Mouse (Mus musculus) liver, adult (tissue): ENCODE data around the gene Osbp2.

Source experiments
- GATA4 ChIP-seq: IDR thresholded peaks from 2 replicates; pipeline ENCODE4 v1.6.1; 2014; ENCODE audit warnings: mild to moderate bottlenecking, low read length; ENCODE audit not compliant: insufficient replicate concordance

Gene Osbp2

DNA sequence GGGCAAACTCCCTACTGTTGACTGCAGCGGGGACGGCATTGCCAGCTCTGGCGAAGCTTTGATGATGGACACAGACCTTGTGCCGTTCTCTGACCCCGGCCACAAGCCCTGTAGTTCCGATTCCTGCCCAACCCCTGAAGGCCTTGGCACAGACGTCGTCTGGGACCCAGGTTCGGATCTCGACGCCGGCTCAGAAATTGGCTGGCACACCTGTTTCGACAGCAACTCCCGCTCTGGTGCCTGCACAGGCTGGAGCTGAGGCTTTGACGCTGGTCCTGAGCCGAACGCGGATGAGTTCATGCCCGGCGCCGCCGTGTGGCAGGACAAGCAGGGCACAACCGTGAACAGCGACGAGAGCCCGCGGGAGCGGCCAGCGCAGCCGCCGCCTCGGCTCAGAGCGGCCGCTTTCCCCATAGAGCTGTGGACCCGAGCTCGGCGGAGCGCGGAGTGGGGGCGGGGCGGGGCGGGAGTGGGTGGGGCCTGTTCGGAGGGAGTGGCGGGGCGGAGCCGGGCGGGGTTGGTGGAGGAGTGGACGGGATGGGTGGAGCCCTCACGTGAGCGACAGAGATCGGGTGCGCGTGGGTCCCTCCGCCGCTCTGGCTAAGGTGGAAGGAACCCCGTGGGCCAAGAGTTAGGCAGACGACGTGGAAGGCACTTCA is at the start of gene Osbp2:
Gene Osbp2 (minus strand): TSS at position 450 of the 659 bp plus-strand sequence.
- no peak for TF ChIP-seq GATA4

- TF ChIP-seq GATA4 = no peak
Observed at GRCm38 (mm10) chr11:3912875-3913271, 49.2 kb upstream of the Osbp2 start.

DNA sequence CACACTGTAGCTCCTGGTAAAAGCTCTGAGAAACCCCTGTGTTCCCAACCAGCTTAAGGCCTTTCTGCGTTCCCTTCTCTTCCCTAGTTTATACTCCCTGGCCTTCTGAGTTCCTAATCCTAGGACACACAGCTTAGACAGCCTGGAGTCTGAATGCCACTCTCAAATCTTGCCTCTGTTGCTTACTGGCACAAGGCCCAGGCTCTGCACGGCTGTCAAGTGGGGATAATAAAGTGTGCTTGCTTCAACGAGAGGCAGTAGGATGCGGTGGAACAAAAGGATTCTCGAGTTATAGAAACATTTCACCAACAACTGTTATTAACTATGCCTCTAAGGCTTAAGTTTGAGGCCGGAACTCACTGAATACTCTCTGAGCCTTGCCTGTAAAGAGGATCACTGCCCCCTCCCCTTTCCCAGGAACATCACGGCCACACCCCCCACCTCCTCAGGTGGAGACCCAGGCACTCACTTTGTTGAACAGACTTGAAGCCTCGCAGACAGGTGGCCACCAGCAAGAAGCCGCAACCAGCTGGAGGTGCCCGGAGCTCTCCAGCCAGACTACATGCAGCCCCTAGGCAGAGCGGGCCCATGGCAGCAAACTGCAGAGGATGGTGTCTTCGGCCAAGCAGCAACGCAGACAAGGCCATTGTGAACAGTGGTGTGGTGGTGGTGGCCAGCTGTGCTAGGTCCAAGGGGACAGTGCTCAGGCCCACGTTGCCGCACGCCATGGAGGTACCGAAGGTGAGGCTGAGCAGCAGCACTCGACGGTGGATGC is 48.6 kb upstream of the Osbp2 start:
- TF ChIP-seq GATA4 = no peak

DNA sequence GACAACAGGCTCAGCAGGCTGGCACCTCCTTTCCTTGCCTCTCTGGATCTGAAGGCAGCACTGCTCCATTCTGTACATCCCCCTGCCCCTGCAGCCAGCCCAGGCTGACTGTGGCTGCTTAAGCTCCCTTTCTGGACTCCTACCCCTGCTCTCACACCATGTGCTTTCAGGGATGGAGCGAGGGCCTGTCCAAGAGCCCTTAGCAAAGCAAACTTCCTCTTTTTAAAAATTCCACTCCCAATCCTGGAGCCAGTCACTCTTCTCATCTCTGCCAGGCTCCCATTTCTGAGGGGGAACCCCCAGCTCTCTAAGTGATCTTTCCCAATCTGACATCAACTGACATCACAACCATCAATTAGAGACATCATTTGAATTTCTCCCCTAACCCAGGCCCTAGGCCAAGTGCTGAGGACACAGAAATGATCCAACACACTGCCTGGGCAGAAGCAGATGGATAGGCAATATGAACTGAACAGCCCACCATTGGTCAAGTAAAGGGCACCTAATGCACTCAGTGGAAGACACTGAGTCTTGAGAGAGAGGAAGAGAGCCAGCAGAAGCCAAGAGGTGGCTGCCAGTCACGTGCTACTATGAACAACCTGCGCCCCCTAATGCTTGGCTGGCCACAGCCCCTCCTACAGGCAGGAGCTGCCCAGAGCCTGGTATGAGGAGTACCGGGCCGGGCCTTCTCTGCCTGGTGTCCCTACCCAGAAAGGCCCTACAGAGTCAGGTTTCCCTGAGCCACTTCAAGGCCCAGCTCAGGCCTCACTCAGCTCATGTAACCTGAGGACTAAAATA is 47.0 kb upstream of the Osbp2 start:
- no peak for TF ChIP-seq GATA4

DNA sequence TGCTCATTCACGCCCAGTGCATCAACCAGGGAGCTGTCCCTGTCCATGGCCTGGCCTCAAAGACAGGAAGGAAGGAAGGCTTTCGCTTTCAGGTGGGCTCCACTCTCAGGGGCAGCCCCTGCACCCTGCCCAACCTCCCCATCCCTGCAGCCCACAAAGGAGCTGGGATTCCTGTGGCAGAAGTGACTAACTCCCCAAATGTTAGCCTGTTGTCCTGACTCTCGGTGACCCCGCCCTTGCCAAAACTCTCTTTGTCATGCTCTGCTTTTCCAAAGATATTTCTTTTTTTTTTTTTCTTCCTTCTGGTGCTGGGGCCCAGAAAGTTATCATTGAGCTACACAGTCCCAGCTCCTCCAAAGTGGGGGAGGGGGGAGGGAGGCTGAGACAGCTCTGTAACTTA is 45.5 kb upstream of the Osbp2 start:
- no peak for TF ChIP-seq GATA4

DNA sequence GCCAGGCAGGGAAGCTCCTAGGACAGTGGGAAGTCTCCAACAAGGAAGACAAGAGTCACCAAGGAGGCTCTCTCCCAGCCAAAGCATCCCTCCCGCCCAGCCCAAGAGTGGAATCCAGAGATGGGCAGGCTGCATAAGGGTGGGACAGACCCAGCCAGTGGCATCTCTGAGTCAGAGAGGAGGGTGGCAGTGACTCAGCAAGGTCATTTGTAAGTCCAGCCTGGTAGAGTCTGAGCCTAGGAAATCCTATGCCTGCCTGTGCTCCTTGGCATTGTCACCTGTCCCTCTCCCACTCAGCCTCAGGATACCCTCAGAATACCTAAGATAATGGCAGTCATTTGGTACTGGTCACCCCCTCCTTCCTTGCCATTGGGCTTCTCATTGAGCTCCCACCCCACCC is 41.7 kb upstream of the Osbp2 start:
- no peak for TF ChIP-seq GATA4

- no peak for TF ChIP-seq GATA4
Observed at GRCm38 (mm10) chr11:3904673-3905072, 41.0 kb upstream of the Osbp2 start.

DNA sequence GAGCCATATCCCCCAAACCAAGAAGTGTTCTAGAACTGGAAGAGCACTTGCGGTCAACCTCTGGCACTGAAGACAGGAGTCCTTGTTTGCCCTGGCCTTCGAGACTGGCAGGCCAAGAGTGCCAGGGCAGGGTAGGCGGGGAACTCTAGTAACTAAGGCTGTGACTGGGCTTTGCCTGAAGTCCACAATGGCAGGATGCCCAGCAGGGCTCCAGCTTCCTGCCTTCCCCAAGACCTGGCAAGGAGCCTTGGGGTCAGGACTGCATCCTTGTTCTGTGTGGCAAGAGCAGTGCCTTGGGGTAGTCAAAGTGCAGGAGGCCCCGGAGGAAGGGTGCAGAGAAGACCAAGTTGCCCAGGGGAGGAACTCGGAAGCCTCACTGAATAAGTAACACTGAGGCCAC is 39.3 kb upstream of the Osbp2 start:
- TF ChIP-seq GATA4 = no peak

DNA sequence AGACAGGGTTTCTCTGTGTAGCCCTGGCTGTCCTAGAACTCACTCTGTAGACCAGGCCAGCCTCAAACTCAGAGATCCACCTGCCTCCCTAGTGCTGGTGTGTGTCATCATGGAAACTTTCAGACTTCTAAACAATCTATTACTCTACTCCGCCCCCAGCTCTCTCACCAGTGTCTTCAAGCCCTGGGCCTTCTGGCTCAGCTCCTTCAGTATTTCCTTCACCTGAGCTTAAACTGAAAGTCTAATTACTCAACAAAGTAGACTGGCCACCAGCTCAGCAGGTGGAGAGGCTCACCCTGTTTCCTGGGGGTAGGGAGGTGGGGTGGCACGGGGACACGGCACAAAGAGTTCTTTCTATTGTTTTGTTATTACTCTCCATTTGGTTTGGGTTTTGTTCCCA is 38.8 kb upstream of the Osbp2 start:
- no peak for TF ChIP-seq GATA4

- TF ChIP-seq GATA4 = no peak
Observed at GRCm38 (mm10) chr11:3900296-3900695, 36.6 kb upstream of the Osbp2 start.

- TF ChIP-seq GATA4 = no peak
Observed at GRCm38 (mm10) chr11:3895933-3896332, 32.2 kb upstream of the Osbp2 start.

DNA sequence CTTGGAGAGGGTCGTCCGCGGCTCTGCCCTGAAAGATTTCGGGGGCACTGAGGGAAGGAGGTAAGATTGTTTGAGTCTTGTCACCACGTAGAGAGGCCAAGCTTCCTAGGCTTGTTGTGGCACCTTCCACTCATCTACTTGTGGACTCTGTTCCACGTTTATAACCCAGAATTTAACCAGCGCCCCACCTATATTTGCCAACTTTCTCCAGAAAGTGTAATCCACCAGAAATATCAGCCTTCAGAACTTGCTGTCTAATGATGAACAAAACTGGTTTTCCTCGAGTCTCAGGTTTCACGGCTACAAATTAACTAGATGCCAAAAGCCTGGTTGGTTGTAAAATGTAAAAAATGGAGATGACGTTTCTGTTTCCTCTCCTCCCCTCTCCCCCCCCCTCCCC is 31.8 kb upstream of the Osbp2 start:
- no peak for TF ChIP-seq GATA4

DNA sequence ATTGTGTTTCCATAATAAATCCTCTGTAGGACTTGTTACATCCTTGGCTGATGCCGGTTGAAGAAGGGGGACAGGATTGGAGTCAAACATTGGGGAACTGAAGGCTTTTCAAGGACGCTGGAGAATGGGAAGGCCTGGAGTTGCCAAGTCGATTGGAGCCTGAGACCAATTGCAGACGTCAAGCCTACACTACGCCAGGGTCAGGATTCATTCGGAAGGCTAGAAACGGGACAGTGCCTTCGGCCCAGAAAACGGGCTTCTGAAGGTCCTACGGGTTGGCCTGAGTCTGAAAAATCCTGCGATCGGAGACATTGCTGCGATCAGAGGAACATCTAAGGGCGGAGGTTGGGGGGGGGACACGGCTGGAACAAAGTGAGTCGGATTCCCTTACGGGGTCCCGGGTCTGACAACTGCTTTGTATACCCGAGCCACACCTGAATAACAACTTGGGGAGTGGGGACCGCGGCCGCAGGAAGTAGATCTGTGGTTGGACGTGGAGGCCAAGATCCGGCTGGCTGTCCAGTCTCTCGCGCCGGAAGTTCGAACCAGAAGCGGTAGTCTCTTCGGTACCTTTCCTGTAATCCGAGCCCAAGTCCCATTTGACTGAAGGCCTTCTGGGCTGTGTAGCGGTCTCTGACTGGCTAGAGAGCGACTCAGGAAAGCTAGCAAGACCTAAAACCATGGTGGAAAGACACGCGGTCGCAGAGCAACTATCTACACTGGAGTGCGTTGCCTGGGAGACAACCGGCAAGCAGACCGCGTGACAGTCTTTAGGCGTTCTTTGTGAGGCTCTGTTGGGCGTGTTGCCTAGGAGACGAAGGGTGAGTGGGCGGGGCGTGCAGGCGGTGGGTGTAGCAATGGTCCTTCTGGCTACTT is 30.9 kb upstream of the Osbp2 start, which contains the start of the genes 4921536K21Rik and Dusp18:
Gene 4921536K21Rik (minus strand): TSS at position 693 of the 876 bp plus-strand sequence.
Gene Dusp18 (plus strand): TSS at position 835 of the 876 bp plus-strand sequence.
- no peak for TF ChIP-seq GATA4

GRCm38 (mm10) chr11:3893970-3894369 is 30.3 kb upstream of the Osbp2 start:
- TF ChIP-seq GATA4 = no peak

- no peak for TF ChIP-seq GATA4
Observed at GRCm38 (mm10) chr11:3887331-3887730, 23.6 kb upstream of the Osbp2 start.
